Mouse (Mus musculus) mouse embryonic stem cell (cell line): ENCODE results near the gene Thoc6.

Experiments used
- in situ Hi-C, 2 experiments: fragments of 300-500 bp; cut with MboI; formaldehyde crosslinking; loops; 1 replicate in 1 of 2; 3 replicates in 1 of 2; pipeline ENCODE4 v1.14.3; 2019 to 2020; ENCODE audit warnings: low sequenced_read_pairs in 2 of 2, low pct_unique_long_range_greater_than_20kb in 1 of 2, mixed read lengths in 1 of 2; ENCODE audit not compliant: unreplicated experiment in 1 of 2

Gene Thoc6

GRCm38 (mm10) chr17:23681086-23681485 is 7.4 kb upstream of the Thoc6 start:
- in situ Hi-C loops = no loop called here

GRCm38 (mm10) chr17:23680336-23680735 is 6.7 kb upstream of the Thoc6 start:
- in situ Hi-C loops = no loop called here

GRCm38 (mm10) chr17:23679127-23679835 is 5.6 kb upstream of the Thoc6 start, which contains the start of gene Cldn6:
Gene Cldn6 (plus strand): TSS chr17:23679249.
- in situ Hi-C loops = no loop called here

GRCm38 (mm10) chr17:23677236-23677679 is 3.6 kb upstream of the Thoc6 start, which contains the start of gene Tnfrsf12a:
Gene Tnfrsf12a (minus strand): TSS chr17:23677468.
- in situ Hi-C loops = no loop called here

- in situ Hi-C loops = no loop called here
These were observed 2.9 kb upstream of the Thoc6 start for GRCm38 (mm10) chr17:23676473-23677031.

GRCm38 (mm10) chr17:23675564-23676281 is 2.0 kb upstream of the Thoc6 start:
- in situ Hi-C loops = no loop called here

GRCm38 (mm10) chr17:23675127-23675526 is 1.4 kb upstream of the Thoc6 start:
- in situ Hi-C loops = no loop called here

GRCm38 (mm10) chr17:23674271-23674952 is 730 bp upstream of the Thoc6 start:
- in situ Hi-C loops = loop anchor here in 1 of 2 experiments (5.0 kb wide), 1 partner anchor 33 kb away; no protein-coding TSS in a partner anchor

GRCm38 (mm10) chr17:23672761-23673160 is 921 bp downstream of the Thoc6 start:
- in situ Hi-C loops = loop anchor here in 1 of 2 experiments (5.0 kb wide), 1 partner anchor 35 kb away; no protein-coding TSS in a partner anchor

- in situ Hi-C loops = loop anchor here in 1 of 2 experiments (5.0 kb wide), 1 partner anchor 36 kb away; no protein-coding TSS in a partner anchor
These were observed 2.2 kb downstream of the Thoc6 start for GRCm38 (mm10) chr17:23671519-23671918.

- in situ Hi-C loops = loop anchor here in 1 of 2 experiments (5.0 kb wide), 1 partner anchor 37 kb away; no protein-coding TSS in a partner anchor
These were observed 3.1 kb downstream of the Thoc6 start for GRCm38 (mm10) chr17:23670516-23671074.

- in situ Hi-C loops = no loop called here
These were observed 8.2 kb downstream of the Thoc6 start for GRCm38 (mm10) chr17:23665511-23665910.

- in situ Hi-C loops = loop anchor here in 1 of 2 experiments (5.0 kb wide), 1 partner anchor 43 kb away; no protein-coding TSS in a partner anchor
These were observed 9.1 kb downstream of the Thoc6 start for GRCm38 (mm10) chr17:23664556-23665021.

- in situ Hi-C loops = loop anchor here in 1 of 2 experiments (5.0 kb wide), 1 partner anchor 46 kb away; no protein-coding TSS in a partner anchor
These were observed 12.2 kb downstream of the Thoc6 start for GRCm38 (mm10) chr17:23661526-23661925.

- in situ Hi-C loops = loop anchor here in 1 of 2 experiments (5.0 kb wide), 1 partner anchor 46 kb away; no protein-coding TSS in a partner anchor
These were observed 12.8 kb downstream of the Thoc6 start for GRCm38 (mm10) chr17:23660876-23661200.

GRCm38 (mm10) chr17:23660117-23660875 is 13.4 kb downstream of the Thoc6 start, which contains the start of gene Bicdl2:
Gene Bicdl2 (plus strand): TSS chr17:23660506.
- in situ Hi-C loops = loop anchor here in 1 of 2 experiments (5.0 kb wide), 1 partner anchor 47 kb away; no protein-coding TSS in a partner anchor

GRCm38 (mm10) chr17:23658450-23658849 is 15.2 kb downstream of the Thoc6 start:
- in situ Hi-C loops = no loop called here
